Mouse (Mus musculus) cerebellum, adult 18-20 months (tissue): Measurements from ENCODE around the gene Fads2.

Experiments
- DNase-seq, 2 experiments: peaks; one replicate each; pipeline ENCODE4 v3.0.0; 2021

Gene Fads2

DNA sequence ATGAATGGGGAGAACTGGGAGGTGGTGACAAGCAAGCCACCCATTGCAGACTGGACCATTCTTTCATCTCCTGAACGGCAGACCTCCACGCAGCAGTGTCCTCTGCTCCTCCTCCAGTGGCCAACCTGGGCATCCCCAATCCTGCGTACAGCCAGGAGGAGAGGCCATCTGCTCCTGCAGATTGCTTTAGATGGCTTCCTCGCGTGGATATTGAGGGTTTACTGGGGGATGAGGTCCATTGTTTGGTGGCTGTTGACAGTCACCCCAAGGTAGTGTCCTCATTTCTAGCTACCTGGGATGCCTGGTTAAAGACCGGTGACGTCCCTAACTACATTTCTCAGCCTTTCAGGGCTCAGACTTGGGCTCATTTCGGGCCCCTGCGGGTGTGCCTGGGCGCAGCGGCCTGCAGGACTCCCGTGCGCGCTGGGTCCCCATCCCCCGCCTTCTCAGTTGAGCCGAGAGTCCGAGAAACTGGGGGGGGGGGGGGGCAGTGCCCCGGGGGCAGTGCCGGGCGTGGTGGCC lies 60.6 kb downstream of the Fads2 start:
- peak; percentile 73 to 78 for DNase-seq

DNA sequence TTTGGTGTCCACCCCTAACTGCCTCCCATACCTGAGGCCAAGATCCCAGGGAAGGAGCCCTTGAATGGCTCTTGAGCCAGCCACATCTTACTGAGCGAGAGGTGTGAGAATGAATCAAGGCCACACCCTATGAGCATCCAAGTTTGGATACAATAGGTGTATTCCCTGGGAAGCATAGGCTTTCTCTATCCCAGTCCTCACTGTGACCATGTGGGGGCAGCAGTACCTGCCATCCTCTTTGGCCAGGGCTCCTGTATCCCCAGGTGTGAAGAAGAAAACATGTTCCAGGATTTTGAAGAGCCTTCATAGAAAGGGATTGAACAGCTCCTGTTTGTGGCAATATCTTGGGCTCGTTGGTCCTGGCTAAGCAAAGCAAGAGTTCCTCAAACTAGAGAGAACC lies 61.9 kb downstream of the Fads2 start:
- DNase-seq = peak; percentile 43 to 45

- DNase-seq = peak in 1 of 2 experiments; percentile 36
These were observed 62.6 kb downstream of the Fads2 start for GRCm38 (mm10) chr19:10038910-10039309.

DNA sequence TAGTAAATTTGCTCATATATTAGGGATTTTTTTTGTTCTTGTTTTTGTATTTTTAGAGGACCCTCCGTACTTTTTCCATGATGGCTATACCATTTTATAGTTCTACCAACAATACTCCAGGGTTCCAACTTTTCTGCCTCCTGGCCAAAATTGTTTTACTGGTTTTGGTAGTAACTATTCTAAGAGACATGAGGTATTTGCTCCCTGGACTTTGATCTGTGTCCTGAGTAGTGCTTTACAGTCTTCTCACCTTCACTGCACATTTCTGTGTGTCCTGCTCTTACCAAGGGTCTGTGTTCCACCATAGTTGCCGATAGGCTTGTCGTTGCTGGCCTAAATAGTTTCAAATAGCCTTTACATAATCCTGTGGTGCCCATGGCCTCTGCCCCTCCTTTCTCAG lies 63.2 kb downstream of the Fads2 start:
- no peak for DNase-seq

DNA sequence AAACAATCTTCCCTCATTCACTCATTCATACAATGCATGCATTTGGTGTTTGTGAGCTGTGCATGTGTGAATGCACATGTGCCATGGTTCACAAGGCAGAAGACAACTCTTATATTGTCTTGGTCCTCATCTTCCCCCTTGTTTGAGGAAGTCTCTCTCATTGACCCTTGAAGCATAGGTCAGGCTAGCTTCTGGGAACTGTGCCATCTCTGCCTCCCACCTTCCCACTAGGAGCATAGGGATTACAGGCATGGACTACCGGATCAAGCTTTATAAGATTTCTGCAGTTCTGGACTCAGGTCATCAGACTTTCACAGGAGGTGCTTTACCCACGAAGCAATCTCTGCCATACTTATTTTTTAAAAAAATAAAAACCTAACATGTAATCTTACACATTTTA lies 64.0 kb downstream of the Fads2 start:
- DNase-seq = no peak

DNA sequence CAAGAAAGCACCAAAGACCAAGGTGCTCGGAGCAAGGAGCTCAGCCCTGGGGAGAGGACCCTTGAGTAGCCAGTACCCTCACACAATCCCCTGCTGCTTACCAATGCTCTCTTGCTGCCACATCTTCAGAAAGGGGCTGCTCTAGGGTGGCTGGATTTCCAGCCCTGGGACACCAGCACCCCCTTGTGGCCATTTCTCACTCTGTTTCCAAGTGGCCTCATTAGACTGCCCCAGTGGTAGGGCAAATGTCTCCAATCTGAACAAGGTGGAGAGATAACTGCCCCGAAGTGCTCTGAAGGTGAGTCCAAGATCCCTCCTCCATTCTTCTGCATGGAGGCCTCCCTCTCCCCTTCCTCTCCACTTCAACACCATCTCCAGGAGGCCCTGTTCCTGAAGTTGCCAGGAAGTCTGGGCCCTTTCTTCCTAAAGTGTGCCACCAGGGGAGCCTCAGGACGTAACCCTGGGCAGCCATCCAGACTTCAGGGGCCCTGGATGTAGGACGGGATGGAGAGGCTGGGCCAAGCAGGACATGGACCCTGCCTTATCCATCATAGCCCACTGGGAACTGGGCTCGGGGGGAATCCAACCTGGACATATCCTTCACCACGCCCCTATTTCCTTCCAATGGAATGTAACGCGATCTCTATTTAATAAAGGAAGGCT lies 66.6 kb downstream of the Fads2 start:
- peak; percentile 62 to 74 for DNase-seq

DNA sequence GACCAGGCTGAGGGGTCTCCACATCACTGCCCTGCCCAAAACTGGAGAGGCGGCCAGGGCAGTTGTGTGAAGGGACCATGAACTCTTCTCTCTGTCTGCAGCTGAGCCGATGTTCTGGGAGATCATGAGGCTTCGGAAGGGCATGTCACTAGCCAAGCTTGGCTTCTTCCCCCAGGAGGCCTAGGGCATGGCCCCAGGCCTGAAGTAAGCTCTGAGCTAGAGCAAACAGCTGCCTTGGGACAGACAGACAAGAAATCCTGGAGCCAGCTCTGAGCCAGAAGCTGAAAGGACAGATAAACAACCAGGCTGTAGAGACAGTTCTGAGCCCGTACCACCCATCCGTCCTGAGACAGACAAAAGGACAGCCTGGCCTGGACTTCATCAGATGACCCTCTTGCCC lies 67.2 kb downstream of the Fads2 start:
- DNase-seq = no peak

- DNase-seq = peak; percentile 69 to 72
These were observed 68.2 kb downstream of the Fads2 start for GRCm38 (mm10) chr19:10033211-10033973.

DNA sequence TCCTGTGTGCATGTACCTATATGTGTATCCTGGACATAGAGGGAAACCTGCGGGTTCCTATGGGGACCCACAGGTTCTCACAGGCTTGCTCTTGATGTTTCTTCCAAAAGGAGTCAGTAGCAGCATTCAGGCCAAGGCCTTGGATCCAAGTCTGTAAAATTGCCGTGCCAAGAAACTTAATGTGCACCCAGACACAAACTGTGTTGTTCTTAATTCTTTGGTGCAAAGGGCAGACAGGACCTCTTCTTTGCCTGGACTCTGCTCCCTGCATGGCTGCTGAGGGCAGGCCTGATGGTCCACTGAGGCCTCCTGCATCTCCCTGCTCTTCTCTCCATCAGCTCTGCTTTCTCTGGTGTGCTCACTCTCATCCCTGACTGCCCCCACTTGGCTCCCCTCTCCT lies 71.8 kb downstream of the Fads2 start:
- no peak for DNase-seq

DNA sequence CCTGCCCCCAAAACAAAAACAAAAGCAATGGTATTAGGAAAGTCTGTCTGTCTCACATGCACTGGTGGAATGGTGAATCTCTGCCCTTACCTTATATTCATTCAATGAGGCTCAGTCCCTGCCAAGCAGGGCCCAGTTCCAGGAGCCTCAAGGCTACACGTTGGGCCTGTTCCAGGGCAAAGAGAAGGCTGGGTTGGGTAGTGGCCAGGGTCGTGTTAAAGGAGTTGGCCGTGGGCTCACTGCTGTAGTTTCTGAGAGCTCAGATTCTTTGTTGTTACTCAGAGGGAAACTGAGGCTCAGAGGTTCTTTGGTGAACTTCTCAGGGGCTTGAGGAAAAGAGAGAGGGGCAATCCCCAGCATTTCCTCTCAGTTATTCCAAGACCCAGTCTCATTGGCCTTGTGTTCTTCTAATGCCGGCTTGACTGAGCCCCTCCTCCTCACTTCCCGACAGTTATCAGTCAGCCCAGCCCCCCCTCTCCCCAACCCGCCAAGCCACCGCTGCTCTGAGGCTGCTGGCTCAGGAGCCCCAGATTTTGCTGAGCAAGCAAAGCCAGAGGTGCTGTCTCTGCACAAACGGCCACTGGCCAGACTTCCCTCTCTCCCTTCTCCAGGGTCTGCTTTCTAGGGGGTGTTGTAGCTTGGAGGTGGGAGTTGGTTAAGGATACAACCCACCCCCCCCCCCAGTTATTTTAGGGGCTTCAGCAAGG lies 76.2 kb downstream of the Fads2 start:
- no peak for DNase-seq

GRCm38 (mm10) chr19:10023304-10023758 lies 78.2 kb downstream of the Fads2 start:
- DNase-seq = no peak

GRCm38 (mm10) chr19:10022414-10023303 lies 78.9 kb downstream of the Fads2 start:
- DNase-seq = no peak

DNA sequence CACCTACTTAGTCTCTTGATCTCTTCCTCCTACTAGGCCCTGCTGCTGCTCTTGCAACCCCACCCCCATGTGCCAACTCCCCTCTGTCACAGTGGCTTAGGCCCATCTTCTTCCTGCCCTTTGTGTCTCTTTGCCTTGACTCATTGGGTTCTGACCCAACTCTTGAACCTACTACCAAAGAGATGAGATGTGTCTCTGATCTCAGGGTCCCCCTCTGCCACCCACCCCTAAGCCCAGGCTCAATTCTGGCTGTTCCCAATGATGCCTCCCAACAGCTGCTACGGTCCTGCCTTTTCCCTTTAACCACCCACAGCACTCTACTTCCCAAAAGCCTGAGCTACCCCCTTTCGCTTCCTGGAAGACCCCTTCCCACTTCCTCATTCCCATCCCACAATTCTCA lies 79.6 kb downstream of the Fads2 start:
- DNase-seq = no peak

DNA sequence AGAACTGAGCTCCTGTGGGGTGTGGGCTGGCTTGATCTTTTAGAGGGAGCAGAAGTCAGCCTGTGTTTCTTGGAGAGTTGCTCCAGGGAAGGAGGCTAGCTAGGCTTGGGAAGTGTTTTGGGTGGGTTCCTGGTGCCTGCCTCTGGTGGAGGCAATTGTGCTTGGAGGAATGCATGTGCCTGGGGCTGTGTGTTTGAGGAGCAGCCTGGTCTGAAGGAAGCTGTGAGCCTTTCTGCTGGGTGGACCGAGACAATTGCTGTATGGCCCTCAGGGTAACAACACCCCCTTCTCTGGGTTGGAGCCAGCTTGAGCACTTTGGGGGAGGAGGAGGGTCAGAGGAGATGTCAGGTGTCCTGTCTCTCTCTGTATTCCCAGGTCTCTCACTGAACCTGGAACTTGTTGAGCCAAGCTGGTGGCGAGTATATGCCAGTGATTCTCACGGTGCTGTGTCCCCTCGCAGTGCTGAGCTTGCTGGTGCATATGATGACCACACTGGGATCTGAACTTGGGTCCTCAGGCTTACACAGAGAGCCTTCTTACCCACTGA lies 82.3 kb downstream of the Fads2 start:
- DNase-seq = no peak

DNA sequence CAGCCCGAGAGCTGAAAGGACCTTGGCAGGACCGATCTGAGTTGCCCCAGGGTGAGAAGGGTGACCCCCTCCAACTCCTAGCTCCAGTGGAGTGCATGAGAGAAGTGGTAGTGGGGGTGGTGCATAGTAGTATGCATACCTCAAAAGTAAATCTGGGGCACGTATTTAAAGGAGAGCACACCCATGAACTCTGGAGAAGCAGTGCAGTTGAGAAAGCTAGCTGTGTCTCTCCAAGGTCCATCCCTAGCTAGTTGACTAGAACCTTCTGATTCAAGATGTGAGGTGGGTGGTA lies 83.1 kb downstream of the Fads2 start:
- DNase-seq = no peak

DNA sequence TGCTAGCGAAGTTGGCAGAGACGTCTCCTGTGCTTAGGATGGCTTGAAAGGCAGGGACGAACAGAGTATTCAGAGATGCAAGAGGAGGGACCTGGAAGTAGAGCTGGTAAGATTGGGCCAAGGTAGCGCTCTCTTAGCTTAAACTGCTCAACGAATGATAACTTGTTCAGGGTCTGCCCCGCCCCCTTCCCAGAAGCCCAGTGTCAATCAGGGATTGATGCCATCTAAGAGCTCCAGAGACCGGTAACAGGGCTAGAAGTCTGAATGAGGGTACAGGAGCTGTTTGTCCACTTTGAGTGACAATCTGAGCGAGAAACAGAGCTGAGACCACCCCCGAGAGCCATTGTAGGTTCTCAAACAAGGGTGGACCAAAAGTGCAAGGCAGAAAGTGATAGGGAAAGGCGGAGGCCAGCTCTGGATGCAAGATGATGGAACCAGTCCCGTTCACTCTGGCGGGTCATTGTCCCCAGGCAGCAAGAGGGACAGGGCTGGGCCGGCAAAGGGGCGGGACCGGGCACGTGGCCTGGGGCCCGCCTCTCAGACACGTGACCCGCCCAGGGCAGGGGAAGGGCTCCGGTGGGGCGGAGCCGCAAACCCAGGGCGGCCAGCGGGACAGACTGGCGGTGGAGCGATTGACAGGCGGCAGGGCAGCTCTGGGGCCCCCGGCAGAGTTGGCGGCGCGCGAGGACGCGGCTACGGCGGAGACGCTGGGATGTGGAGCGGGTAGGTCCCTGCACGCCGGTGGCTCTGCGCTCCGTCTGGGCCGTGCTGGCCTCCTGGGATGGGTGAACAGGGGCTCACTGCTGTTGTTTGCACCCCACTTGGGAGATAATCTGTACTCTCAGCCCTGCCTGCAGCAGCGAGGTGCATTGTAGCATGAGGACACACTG lies 83.7 kb downstream of the Fads2 start:
- DNase-seq = peak; percentile 80

DNA sequence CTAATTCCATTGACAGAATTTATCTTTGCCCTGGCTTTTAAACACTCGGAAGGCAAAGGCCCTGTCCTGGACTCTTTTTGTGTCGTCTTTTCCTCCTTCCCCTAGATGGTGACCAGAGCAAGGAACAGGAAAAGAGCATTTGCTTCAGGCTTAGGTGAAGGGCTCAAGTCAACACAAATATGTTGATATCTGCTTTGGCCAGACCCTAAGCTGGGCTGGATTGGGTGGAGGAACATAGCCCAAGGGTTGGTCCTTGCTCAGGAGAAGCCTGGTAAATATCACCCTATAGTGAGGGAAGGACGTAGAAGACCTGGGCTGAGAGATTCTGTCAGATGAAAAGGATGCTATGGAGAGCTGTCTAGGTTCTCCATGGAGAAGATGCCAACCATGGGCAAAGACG lies 85.4 kb downstream of the Fads2 start:
- DNase-seq = no peak

DNA sequence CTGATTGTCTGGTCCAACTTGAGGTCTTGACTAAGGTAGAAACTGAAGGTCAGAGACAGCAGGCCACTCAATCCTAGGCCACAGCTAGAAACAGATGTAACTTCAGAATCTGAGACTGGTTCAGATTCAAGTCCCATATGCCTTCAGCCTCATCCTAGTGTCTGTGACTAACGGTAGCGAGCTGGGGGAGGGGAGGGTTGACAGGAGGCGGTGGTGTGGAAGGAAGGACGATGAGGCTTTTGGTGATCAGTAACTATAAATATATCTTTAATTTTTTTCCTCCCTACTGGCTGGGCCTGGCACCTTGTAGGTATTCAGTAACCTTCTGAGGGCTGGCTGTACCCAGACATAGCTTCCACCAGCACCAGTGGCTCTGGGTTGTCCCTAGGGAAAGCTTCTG lies 86.1 kb downstream of the Fads2 start:
- DNase-seq = no peak

- DNase-seq = no peak
These were observed 86.7 kb downstream of the Fads2 start for GRCm38 (mm10) chr19:10014824-10015223.

- DNase-seq = no peak
These were observed 87.6 kb downstream of the Fads2 start for GRCm38 (mm10) chr19:10013913-10014312.

DNA sequence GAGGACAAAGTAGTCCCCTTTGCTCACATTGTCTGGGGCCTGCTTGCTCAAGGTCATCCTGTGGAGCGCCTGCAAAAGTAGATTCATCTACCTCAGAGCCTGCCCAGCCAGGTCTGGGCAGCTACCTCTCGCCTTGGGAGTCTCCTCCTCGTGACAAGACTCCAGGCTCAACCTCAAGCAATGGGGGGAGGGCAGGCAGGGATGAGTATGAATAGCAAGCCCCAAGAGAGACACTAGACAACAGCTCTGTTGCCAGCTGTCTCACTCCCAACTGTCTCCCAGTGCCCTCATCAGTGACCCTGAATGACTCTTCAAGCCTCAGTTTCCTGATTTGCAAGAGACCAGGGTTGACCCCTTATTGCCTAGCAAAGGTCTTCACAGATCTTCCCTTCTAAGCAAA lies 88.2 kb downstream of the Fads2 start:
- DNase-seq = no peak
